Mouse (Mus musculus) right cerebral cortex, postnatal 36 days (tissue): ENCODE data around the gene Atxn1.

ENCODE experiments used
- DNase-seq, 2 experiments: peaks; one replicate each; pipeline ENCODE4 v3.0.0; 2022; ENCODE audit warnings: low spot score in 2 of 2, mixed read lengths in 1 of 2

Atxn1 gene

DNA sequence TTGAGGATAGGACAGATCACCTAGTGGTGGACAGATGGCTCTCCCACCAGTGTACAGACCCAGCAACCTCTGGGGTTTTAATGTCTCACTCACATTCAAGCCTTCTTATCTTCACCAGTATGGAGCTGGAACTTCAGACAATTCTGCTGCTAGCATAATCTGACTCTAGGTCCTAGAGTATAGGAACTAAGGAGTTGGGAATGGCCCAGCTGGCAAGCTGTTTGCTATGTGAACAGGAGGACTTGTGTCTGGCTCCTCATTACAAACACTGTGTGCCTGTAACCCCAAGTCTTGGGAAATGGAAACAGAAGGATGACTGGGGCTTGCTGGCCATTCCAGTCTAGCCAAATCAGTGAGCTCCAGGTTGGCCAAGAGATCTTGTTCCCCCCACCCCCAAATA, 237.9 kb downstream of the Atxn1 start:
- DNase-seq = no peak

GRCm38 (mm10) chr13:45726181-45726580, 238.6 kb downstream of the Atxn1 start:
- no peak for DNase-seq

GRCm38 (mm10) chr13:45724507-45725259, 240.1 kb downstream of the Atxn1 start:
- DNase-seq = no peak

GRCm38 (mm10) chr13:45722885-45723284, 241.9 kb downstream of the Atxn1 start:
- no peak for DNase-seq

- DNase-seq = no peak
Observed at GRCm38 (mm10) chr13:45721621-45722020, 243.2 kb downstream of the Atxn1 start.

DNA sequence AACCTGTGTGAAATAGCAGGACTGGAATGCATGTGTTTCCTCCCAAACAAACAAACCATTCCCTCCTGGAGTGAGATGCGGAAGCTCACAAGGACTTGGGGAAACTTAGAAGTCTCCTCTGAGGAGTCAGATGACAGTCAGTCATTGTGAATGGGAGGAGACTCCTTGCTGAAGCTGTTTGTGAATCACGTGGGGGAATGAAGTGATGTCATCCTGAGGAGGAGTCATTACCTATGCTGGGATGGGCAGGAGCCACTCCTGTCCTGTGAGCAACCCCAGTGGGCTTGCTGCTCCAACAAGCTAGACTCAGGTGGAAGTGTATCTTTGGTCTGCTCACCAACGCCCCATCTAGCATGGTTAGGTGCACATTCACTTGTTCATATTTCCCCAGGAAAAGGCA, 246.0 kb downstream of the Atxn1 start:
- DNase-seq = no peak

DNA sequence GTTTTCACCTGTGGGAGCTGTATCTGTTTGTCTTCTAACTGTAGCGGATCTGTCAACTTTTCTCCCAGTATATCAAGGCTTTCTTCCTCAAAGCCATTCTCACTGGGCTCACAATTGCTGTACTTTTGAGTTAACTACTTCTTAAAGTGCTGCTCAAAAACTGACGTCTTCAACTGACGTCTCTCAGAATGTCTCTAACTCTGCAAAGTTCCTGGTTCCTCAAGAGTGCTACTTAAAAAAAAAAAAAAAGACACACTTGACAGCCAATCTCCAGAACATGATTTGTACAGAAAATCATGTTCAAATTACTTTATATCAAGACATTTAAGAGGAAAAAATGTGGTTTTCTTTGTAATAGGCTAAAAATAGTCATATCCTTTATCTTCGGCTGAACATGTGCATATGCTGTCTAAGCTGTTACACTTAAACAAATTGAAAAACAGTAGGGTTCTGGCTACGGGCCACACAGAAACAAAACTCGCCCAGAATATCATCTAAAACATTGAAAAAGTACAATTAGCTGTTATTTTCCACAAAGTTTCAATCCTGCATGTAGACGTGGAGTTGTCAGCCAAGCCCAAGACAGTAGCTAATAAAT, 249.1 kb downstream of the Atxn1 start:
- DNase-seq = no peak

DNA sequence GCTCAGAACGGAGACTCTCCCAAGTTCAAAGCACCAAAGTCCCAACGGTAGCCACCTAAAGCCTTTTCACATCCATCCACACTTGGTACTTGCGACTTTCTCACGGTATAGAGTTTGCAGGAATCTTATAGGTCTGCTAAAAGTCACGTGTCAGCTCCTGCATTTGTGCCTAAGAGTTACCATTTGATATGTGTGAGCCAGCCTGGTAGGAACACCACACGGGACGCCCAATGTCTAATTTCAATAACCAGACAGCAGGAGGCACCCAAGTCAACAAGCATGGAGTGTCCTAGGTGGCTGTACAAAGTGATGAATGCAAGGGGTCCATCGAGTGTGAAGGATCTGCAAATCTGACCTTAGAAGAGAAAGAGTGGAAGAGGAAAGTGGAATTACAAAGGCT, 254.8 kb downstream of the Atxn1 start:
- DNase-seq = no peak

DNA sequence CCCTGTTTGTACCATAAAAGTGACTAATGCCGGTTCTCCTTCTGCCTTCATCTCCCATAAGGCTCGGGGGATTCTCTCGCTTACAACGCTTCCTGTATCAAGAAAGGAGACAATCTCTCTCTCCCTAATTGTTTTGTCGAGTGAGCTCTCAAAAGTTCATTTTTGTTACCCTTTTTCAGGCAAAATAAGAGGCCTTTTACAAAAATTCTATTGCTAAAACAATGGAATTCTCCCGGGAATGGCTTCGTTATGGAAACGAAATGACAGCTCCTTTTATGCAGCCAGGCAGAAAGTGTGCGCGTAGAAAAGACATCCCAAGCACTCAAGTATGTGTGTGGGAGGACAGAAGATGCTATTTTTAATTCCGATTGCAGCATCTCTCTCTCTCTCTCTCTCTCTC, 255.4 kb downstream of the Atxn1 start:
- peak in 1 of 2 experiments; percentile 42 for DNase-seq

DNA sequence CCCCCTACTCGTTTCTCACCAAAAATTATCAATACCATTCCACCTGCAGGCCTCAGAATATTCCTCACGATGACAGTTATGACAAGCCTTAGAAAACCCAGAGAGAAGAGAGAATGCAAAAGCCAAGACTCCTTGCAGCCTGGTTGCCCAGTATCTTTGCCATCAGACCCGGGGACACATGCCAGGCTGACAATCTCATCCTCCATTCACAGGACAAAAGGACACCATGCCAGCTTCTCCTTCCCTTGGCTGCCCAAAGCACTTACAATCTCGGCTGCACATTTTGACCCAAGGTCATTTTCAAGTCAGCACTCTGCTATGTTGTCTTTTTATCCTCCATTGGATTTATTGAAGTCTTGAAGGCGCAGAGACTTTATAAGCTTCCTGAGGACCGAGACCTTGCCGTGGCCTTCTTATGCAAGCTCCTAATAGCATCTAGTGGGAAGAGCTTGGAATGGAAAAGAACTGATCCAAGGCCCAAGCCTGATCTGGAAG, 263.5 kb downstream of the Atxn1 start:
- no peak for DNase-seq

GRCm38 (mm10) chr13:45698982-45699381, 265.8 kb downstream of the Atxn1 start:
- no peak for DNase-seq

DNA sequence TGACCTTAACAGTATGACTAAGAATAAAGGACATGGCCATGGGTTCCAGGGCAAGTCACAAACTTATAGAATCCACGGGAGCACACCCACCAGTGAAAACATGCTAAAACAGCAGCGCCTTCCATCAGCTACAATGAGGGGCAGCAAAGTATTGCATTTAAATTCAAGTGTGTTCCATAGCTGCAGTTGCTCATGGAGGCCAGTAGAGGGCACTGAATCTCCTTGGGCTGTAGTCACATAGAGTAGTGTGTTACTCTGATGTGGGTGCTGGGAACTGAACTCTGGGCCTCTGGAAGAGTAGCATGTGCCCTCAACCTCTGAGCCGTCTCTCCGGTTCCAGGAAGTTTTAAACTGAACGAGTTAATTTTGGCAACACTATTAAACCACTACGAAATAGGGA, 268.8 kb downstream of the Atxn1 start:
- no peak for DNase-seq

- DNase-seq = no peak
Observed at GRCm38 (mm10) chr13:45694921-45695437, 269.8 kb downstream of the Atxn1 start.

DNA sequence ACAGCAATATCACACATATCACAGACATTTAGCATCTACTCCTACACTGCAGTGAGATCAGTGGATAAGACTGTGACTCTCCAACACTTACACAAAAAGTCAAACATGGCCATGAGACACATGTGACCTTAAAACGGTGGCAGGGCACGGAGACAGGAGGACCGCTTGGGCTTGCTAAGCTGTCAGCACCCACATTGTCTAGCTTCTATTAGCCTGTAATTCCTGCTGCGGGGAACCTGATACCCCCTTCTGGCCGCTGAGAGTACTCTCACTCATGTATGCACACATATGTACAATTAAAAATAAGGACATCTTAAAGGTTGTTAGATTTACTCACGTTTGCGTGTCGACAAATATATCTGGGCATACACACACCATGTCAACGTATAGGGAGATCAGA, 270.9 kb downstream of the Atxn1 start:
- DNase-seq = no peak

DNA sequence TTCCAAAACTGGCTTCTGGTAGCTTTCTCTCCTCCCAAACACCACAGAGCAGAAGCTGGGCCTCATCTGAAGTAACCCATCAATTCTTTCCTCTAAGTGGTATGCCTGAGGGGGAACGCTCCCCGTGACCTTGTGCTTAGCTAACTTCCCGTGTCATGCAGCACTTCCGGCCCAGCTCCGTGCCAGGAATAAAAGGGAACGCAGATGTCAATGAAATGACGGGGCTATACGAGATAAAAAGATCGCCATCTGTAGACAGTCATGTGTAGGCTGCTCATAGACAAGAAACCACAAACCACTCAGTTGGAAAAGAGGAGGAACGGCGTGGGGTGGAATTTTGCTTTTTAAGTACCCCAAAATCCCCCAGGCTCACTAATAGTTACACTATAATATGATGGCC, 271.3 kb downstream of the Atxn1 start:
- no peak for DNase-seq

GRCm38 (mm10) chr13:45693126-45693525, 271.7 kb downstream of the Atxn1 start:
- no peak for DNase-seq

GRCm38 (mm10) chr13:45692440-45692839, 272.4 kb downstream of the Atxn1 start:
- no peak for DNase-seq

DNA sequence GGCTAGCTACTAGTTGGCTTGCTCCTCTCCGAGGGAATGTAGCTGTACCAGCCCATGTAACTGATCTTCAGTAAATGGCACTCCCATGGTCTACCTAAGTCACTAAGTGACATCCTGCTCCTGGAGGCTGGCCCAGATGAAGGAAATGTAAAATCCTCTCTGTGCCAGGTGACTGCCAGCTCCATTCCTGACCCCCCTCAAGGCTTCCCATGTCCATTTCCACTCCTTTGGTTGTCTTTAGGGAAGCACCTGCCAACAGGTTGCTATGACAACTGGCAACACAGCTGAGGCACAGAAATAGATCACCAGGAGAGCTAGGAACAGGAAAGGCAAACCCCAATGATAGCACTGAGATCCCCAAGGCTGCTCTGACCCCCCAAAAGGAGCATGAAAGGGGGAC, 274.4 kb downstream of the Atxn1 start:
- no peak for DNase-seq

DNA sequence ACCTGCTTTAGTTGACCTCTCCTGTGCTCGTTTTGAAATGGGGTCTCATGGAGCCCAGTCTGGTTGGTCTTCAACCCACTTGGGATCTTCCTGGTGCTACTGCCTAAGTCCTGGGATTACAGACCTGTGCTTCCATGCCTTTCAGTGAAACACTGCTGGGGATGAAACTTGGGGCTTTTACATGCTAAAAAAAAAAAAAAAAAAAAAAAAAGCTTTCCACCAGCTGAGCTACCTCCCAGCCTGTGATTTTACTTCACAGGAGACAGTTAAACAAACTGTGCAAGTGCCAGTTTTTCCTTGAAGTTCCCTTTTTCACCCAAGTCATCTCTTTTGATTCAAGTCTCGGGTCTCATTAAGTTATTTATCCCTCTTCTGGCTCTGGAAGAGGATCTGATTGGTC, 275.9 kb downstream of the Atxn1 start:
- DNase-seq = no peak

DNA sequence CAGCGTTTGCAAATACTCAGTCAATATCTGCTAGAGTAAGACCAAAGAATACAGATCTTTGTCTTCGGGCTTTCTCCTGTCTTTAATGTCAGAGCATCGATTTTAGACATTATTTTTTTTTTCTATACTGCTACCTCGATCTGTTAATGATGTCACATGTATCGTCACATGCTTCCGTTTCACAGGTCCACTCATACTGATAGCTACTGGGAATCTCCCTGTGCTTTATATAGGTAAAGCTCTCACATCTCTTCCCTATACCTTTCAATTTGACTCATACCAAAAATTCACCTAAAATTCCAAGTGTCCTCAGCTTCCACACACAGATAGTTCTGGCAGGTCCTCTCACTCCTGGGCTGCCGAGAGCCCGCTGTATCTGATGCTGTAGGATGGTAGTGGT, 277.2 kb downstream of the Atxn1 start:
- DNase-seq = no peak

- no peak for DNase-seq
Observed at GRCm38 (mm10) chr13:45686309-45686582, 278.6 kb downstream of the Atxn1 start.

GRCm38 (mm10) chr13:45685575-45686308, 279.1 kb downstream of the Atxn1 start:
- no peak for DNase-seq

DNA sequence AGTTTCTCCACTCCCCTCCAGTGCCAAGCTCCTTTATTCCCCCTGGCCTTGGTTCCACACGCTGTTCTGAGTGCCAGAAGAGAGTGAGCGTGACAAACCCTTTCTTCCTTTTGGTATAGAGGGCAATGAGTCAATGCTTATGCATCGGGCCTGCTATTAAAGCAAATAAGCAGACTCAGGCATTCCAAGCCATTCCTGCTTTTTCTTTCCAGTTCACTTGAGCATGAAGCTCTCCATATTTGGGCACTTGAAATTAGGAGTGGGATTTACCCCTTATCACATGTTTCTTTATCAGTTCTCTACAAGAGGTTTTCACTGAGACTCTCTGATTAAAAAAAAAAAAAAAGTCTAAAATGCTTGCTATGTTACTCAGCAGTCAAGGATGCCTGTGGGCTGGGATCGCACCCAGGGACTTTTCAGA, 279.9 kb downstream of the Atxn1 start:
- no peak for DNase-seq
